Mouse (Mus musculus) adrenal gland, postnatal 25 days (tissue): ENCODE results near the gene Gh. TPM values are rescaled to one million over a fixed set of nuclear protein-coding genes. Genes with fewer than 3 reads are reported as not detected.
A peak's percentile ranks its signal among the peaks of the same experiment; 100 is the strongest.

Experiments
- DNase-seq: peaks from one replicate; pipeline ENCODE4 v3.0.0; 2021; ENCODE audit warnings: mixed read lengths
- total RNA-seq: library from RNA; stranded (reverse); gene quantifications from 2 replicates; pipeline ENCODE4 v1.2.3, GENCODE M21; 2021

Gh gene
- total RNA-seq, 1 experiment from 2014 or later = not detected

DNA sequence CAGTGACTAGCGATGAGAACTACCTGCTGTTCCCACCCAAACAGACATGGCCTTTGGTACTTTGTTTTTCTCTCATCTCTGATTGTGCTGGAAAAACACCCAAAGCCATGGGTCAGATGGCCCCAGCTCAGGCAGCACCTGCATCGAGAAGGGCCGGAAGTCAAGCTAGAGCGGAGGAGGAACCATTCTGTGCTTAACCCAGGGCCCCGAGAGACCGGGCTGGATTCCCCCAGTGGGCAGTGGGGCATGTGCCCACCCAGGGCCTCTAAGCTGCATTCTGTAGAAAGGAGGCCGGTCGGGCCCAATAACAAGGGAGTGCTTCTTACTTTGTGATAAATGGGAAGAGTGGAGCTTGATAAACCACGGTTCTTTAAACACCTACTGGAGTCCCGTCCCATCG is 6.5 kb upstream of the Gh start:
- no peak for DNase-seq

DNA sequence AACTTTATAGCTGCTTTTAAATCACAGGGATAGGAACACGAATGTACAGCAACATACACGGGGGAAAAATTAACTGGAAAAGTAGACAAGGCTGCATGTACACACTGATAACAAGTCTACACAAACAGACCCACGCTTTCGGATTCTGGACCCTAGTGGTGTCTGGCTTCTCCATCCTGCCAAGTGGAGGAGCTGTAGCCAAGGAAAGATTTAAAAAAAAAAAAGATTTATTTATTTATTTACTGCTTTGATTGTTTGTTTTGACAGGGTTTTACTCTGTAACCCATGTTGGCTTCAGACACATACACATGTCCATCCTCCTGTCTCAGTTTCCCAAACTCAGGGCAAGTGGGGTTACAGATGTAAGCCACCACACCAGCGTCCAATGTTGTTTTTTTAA is 5.8 kb upstream of the Gh start:
- no peak for DNase-seq

DNA sequence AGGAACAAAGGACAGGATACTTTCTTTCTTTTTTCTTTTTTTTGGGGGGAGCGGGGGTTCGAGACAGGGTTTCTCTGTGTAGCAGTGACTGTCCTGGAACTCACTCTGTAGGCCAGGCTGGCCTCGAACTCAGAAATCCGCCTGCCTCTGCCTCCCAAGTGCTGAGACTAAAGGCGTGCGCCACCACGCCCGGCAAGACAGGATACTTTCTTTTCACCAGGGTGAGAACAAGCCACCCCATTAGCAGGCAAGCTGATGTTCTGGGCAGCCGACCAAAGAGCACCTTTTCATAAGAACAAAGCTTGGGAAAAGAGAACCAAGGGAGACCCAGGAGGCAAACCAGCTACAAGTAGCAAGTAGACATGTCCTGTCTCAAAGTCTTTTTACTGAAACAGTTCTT is 5.1 kb upstream of the Gh start:
- DNase-seq = no peak

DNA sequence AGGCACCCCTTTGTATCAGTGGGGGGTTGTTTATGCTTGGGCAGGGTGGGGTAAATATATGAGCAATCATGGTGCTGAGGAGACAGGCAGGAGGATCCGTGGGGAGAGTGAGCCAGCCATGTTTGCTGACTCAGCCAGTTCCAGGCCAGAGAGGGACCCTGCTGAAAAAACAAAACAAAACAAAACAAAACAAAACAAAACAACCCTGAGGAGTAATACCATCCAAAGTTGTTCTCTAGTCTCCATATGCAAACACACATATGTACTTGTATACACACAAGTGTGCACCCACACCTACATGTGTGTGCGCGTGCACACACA is 4.4 kb upstream of the Gh start:
- DNase-seq = no peak

DNA sequence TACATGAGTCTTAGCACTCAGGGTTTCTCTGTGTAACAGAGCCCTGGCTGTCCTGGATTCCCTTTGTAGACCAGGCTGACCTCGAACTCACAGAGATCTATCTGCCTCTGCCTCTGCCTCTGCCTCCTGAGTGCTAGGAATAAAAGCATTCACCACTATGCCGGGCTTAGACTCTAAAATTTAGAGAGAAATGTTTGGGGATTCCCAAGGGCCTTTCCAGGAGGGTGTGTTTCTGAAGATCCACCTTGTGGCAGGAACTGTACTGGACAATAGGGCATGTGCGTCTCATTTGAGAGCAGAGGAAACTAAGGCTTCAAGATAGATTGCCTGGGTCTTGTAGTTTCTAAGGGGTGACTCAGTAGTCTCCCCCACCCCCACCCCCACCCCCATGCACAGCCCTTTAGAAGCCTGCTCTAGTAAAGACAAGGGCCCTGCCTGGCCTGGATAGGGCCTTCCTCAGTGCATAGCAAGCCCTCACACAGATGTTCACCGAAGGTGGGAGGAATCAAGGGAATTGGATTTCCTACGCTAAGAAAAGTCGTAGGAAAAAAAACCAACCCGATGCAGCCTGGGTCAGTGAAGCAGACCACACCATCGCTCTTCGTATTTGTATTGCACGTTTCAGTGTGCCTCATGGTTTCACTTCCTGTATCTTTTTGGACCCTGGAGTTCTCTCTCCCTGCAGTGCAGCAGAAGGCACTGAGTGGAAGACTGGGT is 3.8 kb upstream of the Gh start:
- no peak for DNase-seq

DNA sequence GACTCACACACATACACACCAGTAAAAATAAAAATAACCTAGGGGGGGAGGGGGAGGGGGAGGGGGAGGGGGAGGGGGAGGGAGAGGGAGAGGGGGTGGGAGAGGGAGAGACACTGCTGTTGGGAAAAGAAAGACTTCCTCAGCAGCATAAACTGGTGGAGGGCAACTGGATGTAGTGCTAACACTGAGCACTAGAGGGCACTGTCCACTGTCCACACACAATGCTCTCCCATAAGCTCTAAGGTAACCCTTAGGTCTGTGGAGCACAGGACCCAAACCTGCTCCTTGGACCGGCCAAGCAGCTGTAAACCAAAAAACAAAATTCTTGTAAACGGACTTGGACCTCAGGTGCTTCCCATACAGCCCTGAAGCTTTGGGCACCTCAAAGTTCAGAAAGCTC is 969 bp upstream of the Gh start:
- peak; percentile 59 for DNase-seq

DNA sequence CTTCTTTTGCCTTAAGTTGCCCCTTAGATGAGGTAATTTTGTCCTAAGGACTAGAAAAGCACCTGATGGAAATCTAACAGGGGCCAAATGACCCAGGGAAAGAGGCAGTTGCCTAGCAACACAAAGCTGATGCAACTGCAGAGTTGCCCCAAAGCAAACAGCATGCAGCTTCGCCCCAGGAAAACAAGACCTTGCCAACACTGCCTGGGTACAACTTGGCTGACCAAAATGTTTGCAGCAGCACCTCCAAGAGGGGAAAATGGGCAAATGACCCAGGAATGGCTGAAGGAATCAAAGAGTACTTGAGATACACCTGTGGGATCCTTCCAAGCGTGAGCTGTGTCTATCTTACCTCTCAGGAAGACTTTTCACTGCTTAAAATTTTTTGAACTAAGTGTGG is 9.8 kb downstream of the Gh start:
- no peak for DNase-seq

DNA sequence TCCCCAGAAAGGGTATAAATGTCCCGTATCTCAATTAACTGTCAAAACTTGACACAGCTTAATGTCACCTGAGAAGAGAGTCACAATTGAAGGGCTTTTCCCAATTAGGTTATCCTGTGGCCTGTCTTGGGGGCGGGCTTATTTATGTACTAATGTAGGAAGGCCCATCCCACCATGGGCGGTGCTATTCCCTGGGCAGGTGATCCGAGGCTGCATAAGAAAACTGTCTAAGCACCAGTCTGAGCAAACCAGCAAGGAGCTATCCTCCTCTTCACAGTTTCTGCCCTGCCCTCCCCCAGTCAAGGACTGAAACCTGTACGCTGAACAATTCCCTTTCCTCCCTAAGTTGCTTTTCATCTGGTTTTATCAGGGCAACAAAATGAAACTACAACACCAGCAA is 11.3 kb downstream of the Gh start:
- DNase-seq = no peak

DNA sequence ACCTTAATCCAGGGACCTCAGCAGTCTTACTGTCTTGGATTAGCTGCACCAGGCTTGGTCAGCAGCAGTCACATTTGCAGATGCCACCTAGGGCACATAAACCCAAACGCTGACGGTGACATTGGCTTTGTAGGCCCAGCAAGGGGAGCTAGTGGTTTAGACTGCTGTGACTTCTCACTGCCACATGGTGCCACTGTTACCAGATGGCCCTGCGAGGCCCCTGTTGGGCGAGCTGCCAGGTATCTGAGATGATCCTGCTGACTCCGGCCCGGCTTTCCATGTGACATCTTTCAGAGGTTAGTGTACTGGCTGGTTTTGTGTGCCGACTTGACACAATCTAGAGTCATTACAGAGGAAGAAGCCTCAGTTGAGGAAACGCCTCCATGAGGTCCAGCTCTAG is 12.3 kb downstream of the Gh start:
- peak; percentile 89 for DNase-seq

DNA sequence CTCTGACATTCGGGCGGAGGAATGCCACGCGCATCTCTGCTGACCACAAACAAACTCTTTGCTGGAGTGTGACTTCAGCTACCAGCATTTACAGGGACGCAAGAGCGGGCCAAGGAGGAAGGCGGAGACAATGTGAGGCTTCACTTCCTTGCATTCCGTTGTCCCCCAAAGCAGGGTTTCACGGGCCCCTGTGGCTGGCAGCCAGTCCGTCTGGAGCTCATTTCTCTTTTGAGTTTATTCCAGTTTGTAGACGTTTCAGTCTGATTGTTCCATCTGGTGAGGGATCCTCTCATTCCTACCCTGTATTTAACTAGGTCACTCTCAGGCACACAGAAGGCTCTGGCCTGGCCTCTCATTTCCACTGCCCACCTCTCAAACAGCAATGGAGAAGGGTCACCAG is 14.7 kb downstream of the Gh start:
- no peak for DNase-seq

DNA sequence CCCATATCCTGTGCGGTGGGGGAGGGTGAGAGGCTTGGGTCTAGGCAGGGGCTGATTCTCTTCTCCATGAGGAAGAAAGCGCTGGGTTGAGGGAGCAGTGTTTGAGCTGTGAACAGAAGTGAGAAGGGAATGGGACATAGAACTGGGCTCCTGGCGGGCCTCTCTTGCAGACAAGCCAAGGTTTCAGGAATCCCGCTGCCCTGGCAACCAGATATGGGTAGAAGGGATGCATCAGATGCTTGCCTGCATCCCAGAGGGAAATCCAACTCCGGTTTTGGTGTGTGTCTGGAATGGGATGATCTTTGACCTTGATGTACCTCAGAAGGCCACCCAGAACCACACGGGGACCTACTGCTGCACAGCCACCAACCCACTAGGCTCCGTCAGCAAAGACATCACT is 15.5 kb downstream of the Gh start:
- no peak for DNase-seq

DNA sequence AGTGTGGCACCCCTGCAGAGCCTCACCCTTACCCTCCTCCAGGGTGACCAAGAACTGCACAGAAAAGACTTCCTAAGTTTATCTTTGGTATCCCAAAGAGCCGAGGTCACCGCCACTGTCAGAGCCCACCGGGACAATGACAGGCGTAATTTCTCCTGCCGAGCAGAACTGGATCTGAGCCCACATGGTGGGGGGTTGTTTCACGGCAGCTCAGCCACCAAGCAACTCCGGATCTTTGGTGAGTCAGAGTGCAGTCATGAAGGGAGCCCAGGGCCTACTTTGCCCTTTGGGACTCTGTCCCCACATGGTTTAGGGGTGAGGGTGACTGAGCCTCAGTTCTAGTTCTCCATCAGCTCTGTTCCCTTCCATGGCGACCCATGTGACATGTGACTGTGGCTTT is 17.5 kb downstream of the Gh start:
- no peak for DNase-seq

DNA sequence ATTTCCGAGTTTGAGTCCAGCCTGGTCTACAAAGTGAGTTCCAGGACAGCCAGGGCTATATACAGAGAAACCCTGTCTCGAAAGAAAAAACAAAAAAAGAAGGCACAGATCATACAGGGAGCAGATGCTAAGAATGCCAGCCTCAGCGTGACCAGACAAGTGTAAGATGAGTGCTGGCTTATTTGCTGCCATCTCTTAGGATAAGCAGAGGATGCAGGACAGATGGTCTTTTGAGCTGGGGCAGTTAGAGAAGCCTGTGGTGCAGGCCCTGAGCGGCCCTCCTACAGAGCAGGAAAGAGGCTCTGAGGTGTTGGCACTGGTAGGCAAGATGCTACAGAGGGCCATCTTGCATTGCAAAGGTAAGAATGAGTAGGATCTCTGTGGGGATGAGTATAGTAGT is 18.3 kb downstream of the Gh start:
- no peak for DNase-seq

DNA sequence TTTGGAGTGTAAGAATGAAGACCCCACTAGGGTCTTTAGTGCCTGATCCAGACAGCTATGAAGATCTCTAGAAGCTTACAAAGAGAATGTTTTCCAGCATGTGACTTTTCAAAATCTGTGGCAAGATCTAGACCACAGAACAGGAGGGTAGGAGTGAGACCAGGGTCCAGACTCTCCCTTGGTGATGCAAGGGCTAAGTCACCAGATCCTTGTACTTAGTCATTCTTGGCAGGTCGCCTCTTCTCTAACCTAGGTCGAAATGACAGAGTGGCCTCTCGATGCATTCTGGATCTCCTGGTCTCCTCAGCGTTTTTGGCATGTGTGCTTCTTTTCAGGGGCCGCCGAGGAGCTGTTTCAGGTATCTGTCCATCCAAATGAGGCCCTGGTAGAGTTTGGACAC is 19.2 kb downstream of the Gh start:
- no peak for DNase-seq

DNA sequence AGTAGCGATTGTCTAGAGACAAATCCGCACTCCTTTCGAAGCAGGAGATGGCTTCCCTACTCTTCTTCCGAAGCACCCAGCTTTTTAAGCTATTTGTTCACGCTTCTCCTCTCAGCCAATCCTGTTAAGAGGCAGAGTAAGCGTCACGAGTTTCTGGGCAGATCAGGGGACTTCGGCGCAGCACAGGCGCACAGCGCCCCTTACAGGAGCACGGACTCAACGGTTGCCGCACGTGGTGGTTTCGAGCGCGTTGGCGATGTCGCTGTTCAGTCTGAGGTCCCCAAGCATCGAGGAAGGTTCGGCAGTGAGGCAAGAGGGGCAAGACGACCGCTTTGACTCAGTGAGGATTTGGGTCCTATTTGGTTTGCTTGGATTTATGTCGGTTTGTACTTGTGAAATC is 25.2 kb downstream of the Gh start, which contains the start of gene Tcam1:
Gene Tcam1, plus strand, starts transcription at position 219 of the 400 bp plus-strand sequence.
- DNase-seq = peak; percentile 91

DNA sequence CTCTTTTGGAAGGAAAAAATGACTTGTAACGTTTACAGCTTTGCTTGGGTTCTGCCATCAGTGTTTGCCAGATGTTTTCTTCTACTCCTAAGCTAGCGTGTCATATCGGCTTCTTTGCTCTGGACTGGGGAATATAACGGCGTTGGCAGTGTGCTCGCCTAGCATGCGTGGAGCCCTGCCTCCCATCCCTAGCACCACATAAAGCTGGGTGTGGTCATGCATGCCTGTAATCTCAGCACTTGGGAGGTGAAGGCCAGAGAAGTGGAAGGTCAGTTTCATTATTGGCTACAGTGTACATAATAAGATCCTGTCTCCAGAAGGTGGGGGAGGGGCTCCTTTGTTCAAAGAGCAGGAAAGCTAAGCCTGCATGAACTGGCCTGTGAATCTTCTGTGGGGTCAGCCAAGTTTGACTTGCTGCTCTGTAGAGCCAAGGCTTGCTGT is 26.7 kb downstream of the Gh start:
- DNase-seq = no peak

DNA sequence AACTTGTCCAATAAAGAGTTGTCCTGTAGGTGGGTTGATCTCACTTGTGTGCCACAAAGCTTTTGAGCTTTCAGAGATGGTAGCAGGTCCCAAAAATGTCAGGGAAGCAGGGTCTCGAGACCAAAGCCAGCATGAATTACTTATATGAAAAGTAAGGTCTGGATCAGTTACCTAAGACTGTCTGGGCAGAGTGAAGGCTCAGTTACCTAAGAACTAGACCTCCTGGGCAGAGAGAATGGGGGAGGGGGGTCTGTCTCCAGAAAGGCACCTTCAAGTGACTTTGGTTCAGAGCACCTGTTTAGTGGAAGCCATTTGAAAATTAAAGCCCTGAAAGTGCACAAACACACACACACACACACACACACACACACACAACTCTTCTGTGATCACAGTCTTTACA is 27.3 kb downstream of the Gh start:
- DNase-seq = no peak

DNA sequence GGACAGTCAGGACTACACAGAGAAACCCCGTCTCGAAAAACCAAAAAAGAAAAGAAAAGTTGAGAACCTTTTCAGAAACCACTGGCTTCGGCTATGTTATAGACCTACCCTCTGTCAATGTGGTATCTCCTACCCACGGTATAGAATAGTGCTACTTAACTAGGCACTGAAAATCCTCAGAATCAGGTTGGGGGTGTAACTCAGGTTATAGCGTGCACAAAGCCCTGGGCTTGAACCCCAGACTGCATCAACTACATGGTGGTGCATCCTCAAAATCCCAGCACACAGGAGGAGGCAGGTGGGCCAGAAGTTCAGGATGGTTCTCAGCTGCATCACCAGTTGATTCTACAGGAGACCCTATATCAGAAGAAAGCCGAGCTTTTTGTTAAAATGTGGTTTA is 27.9 kb downstream of the Gh start:
- no peak for DNase-seq

DNA sequence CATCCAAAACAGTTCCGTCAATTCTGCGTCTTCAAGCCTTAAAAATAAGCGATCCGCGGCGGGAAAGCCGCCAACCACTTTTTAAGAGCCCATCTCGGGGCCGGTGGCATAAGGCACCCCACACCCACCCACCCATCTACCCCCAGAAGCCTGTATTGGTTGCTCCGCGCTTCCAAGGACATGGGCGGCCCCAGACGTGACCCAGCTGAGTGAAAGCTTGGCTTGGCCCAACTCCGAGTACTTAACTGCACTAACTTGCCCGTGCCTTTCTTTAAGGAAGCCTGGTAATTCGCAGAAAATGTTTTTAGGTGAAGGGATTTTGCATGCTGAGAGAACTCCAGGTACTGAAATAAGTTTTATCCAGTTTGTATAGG is 28.4 kb downstream of the Gh start:
- DNase-seq = no peak

DNA sequence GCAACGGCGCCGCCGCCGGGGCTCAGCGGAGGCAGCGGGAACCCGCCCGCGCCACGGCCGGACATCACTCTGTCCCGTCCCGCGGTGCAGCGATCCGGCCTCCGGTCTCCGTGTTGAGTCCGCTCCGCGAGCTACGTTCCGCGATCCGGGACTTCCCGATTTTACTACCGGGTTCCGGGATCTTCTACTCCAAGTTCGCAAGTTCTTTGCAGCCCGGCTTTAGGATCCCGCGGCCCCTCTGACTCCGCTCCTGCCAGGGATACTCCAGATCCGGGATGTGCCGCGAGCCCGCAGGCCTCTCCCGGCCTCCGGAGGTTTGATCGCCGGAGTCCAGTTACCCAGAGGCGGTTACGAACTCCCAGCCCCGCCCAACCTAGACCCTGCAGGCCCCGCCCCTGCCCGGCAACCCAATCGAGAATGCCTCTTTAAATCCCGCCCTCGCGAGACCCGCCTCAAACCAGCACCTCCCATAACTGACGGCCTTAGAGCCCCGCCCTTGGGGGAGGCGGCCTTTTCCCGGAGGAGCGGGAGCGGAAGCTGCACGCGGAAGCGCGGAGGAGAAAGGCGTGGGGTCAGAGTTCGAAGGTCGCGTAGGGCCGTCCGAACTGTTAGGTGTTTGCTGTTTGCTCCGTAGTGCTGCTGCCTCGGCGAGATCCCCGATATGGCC is 28.9 kb downstream of the Gh start, which contains the start of gene Smarcd2:
Gene Smarcd2, minus strand, starts transcription at position 329 of the 667 bp plus-strand sequence.
- peak; percentile 99 for DNase-seq

DNA sequence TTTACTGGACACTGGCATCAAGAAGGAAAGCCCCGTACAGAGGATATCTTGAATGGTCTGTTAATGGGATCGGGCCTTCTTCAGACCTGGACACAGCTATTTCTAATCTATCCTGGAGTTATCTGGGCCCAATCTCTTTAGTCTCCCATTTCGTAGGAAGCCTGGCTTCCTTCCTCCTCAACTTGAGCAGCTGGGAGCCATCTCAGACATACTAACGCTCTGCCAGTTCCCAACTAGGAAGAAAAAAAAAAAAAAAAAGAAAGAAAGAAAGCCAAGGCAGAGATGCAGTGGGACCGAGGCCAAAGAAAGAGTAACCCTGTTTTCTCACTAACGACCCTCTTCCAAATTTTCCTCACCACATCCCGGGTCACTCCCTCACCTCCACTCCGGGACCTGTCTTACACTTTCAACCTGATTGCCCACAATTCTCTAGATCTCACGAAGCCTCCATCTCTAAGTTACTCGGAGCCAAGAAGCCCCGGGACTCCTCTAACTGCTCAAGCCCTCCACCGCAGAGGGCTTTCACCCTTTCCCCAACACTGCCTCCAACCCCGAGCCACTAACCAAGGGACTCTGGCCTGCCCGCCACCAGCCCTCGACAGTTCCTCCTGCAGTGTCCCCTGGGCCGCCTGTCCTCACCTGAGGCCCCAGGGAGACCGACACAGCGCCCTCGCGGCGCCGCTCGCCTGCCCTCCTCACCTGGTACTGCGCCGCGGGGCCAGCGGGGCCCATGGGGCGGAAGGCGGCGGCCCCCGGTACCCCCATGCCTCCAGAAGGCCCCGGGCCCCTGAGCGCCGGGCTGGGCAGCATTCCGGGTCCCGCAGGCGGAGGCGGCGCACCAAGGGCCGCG is 29.6 kb downstream of the Gh start:
- DNase-seq = peak; percentile 53

DNA sequence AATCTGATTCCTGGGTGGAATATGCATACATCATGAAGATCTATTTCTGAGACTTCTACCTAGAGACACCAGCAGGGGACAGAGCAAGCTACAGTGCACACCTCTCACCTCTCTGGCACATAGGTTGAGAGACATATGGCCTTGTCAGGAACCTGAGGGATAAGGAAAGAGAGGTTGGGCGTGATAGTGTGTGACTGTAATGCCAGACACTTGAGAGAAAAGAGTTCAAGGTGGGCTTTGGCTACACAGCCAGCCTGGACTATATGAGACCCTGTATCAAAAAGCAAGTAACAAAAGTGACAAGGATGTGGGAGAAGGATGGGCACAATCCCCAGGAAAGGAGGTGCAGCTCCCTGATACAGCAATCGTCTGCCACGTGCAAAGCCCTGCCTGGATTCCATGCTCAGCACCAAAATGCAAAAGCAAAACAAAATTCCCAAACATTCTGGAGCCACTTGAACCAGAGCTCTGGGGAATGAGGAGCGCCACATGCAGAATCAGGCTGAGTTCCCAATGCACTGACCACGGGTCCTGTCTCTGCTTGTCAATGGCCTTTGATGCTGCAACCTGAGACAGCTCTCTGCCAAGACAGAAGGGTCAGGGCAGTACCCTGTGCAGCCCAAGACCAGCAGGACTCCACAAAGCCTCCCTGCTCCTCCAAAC is 30.4 kb downstream of the Gh start:
- DNase-seq = no peak

DNA sequence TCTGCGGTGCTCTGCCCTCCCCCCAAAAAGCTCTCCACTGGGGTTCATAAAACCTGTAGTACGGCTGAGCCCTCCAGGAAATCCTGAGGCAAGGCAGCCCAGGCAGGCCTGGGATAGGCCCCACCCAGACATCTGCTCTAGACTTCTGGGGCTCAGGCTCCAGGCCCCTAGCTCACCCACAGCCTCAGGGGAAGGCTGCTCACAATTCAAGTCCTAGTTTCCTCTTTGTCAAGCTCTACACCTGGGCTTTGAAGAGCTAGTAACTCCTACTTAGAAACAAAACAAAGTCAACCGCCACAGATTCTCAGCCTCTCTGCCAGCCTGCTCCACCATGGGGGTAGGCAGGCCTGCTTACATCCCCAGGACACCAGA is 32.6 kb downstream of the Gh start:
- DNase-seq = no peak
